Mouse (Mus musculus): ENCODE data around the gene Wnt2b. TPM values are rescaled to one million over a fixed set of nuclear protein-coding genes. Genes with fewer than 3 reads are reported as not detected.

Wnt2b gene
- 0.07 TPM in 2 replicates for polyA plus RNA-seq (2012; rRNA removed)

GRCm38 (mm10) chr3:104961066-104962059 is at the start of gene Wnt2b:
TSS of gene Wnt2b (minus strand) at chr3:104961921.

Other genes with a start within 250 kb of the Wnt2b start
- gene Ppm1j, start 180.9 kb downstream of the Wnt2b start, polyA plus RNA-seq (2012; rRNA removed) = 0.36 and 0.47 TPM in 2 replicates
- 0.05 and 0.06 TPM in 2 replicates for gene Fam19a3, start 180.1 kb downstream of the Wnt2b start, polyA plus RNA-seq (2012; rRNA removed)
- gene Rhoc, start 173.5 kb downstream of the Wnt2b start, polyA plus RNA-seq (2012; rRNA removed) = 25.4 and 26.2 TPM in 2 replicates
- 13.6 and 14.7 TPM in 2 replicates for gene Mov10, start 143.4 kb downstream of the Wnt2b start, polyA plus RNA-seq (2012; rRNA removed)
- gene St7l, start 97.9 kb downstream of the Wnt2b start, polyA plus RNA-seq (2012; rRNA removed) = 5.6 and 7.1 TPM in 2 replicates
- 26.4 and 27.0 TPM in 2 replicates for gene Capza1, start 97.4 kb downstream of the Wnt2b start, polyA plus RNA-seq (2012; rRNA removed)
- gene Cttnbp2nl, start 91.2 kb upstream of the Wnt2b start, polyA plus RNA-seq (2012; rRNA removed) = 0.90 and 1.0 TPM in 2 replicates
- gene 4930564D02Rik, start 104.9 kb upstream of the Wnt2b start, polyA plus RNA-seq (2012; rRNA removed) = not detected in 2 replicates